Mouse (Mus musculus): ENCODE data around the gene Ppp6r1.

- TF ChIP-seq CTCF (IDR thresholded peaks at IDR 0.05; ENCODE audit: low read depth, low read length): no peak
- no peak for TF ChIP-seq TAL1 (conservative IDR thresholded peaks at IDR 0.05; ENCODE audit: low read depth, low read length)
- no peak for TF ChIP-seq GATA1 (IDR thresholded peaks at IDR 0.05; ENCODE audit: borderline replicate concordance, low read length)
- no peak for TF ChIP-seq POLR2AphosphoS5 (IDR thresholded peaks at IDR 0.05; ENCODE audit: insufficient replicate concordance, low read depth, low read length)
Observed at GRCm38 (mm10) chr7:4647992-4648391, 10.8 kb downstream of the Ppp6r1 start.

All from G1E (cell line).